Mouse (Mus musculus): ENCODE results near the gene Spata17.

DNA sequence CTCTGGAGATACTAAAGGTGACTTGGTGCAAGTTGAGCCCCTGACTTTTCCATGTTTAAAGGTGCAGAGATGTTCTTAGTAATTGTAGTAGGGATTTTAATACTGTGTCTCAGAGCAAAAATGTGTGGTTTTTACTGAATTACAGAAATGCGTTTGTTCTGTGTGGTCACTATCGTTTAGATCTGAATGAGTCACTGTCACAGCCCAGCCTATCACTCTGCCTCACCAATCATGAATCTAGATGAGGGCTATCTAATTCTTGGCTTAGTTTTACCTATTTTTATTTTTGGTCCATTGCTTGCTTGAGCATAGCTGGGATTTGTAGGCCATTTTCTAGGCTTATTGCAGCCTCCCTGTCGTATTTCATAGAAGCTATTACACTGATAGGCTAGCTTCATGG is 19.9 kb upstream of the Spata17 start:
- TF ChIP-seq GATA1 (IDR thresholded peaks at IDR 0.05; ENCODE audit: borderline replicate concordance, low read length) (no peak), FLI1 (IDR thresholded peaks at IDR 0.05; ENCODE audit: low read length) (no peak)

Measured in megakaryocyte, embryonic 14.5 days (primary cell).